Mouse (Mus musculus) bone marrow macrophage, adult 2 months (primary cell): ENCODE results near the gene Fancg.

Experiments
- CTCF ChIP-seq: IDR thresholded peaks from 2 replicates; pipeline ENCODE4 v1.5.1; 2012; ENCODE audit warnings: low read depth, mild to moderate bottlenecking, low read length, moderate library complexity
- POLR2A ChIP-seq: IDR thresholded peaks from 2 replicates; pipeline ENCODE4 v1.6.1; 2012; ENCODE audit warnings: mild to moderate bottlenecking, low read depth, low read length, borderline replicate concordance

DNA sequence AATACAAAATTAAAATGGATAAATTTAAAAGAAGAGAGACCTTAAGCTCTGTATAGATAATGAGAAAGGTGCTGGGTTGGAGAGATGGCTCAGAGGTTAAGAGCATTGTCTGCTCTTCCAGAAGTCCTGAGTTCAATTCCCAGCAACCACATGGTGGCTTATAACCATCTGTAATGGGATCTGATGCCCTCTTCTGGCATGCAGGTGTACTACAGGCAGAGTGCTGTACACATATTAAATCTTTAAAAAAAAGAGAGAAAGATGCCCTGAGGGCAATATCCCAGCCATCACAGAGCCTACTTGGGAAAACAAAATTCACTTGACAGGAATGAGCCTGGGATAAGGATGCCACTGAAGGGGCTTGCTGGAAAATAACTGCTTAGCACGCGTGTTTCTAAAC, 46.8 kb downstream of the Fancg start:
- no peak for TF ChIP-seq POLR2A
- no peak for TF ChIP-seq CTCF
